Mouse (Mus musculus) T-helper 2 cell (primary cell): Measurements from ENCODE around the gene Lars2.

Experiments
- in situ Hi-C: fragments of 300-600 bp; cut with MboI, MseI; formaldehyde crosslinking; loops from one replicate; pipeline ENCODE4 v1.15.1; 2025; ENCODE audit warnings: high pct_unique_total_duplicates

Lars2 gene

DNA sequence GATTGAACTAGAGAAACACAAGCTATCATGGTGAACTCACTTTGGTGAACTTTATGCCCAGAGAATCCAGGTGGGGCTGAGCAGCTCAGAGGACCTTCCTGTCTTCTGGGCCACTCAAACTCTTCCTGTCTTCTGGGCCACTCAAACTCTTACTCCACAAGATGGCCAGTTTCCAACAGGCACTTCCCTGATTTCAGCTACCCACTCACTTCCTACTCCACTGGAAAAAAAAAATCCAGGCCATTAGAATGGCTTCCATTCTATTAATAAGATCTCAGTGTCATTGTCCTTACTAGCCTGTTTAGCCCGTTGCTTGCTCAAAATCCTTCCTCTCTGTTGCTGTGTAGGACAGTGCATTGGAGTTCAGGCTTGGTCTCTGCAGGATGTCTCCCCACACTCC is 108.8 kb downstream of the Lars2 start:
- in situ Hi-C loops, result no loop called here

- in situ Hi-C loops, result no loop called here
Measured at GRCm38 (mm10) chr9:123478031-123478585, 111.4 kb downstream of the Lars2 start.

- in situ Hi-C loops, result no loop called here
Measured at GRCm38 (mm10) chr9:123478586-123479195, 112.0 kb downstream of the Lars2 start, which contains the start of gene Limd1. Gene Limd1 (plus strand): TSS chr9:123478706.

DNA sequence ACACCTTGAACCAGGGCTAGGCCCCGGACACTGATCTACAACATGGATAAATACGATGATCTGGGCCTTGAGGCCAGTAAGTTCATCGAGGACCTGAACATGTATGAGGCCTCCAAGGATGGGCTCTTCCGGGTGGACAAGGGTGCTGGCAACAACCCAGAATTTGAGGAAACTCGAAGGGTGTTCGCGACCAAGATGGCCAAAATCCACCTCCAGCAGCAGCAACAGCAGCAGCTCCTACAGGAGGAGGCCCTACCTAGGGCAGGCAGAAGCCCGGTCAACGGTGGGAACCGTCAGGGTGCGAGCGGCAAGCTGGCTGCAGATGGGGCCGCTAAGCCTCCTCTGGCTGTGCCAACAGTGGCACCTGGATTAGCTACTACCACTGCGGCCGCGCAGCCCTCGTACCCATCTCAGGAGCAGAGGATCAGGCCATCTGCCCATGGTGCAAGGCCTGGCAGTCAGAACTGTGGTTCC is 112.5 kb downstream of the Lars2 start:
- in situ Hi-C loops, result no loop called here

GRCm38 (mm10) chr9:123479876-123480252 is 113.1 kb downstream of the Lars2 start:
- in situ Hi-C loops, result no loop called here

- in situ Hi-C loops, result no loop called here
Measured at GRCm38 (mm10) chr9:123480253-123480921, 113.7 kb downstream of the Lars2 start.

GRCm38 (mm10) chr9:123481136-123481535 is 114.4 kb downstream of the Lars2 start:
- in situ Hi-C loops, result no loop called here

DNA sequence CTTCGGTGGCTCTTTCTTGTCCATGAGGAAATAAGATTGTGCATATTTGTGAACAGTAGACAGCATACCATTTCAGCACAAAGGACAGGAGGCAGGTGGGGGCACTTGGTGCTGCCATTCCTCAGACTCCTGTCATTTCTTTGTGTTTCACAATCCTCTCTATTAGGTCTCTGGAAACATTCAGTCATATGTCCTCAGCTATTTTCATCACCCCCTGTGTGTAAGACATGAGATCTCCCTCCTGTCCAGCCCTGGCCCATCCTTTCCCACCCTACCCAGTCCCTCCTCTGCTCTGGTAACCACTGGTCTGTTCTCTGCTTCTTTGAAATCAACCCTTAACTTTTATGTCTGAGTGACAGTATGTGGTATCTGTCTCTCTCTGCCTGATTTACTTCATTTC is 116.9 kb downstream of the Lars2 start:
- in situ Hi-C loops, result no loop called here

DNA sequence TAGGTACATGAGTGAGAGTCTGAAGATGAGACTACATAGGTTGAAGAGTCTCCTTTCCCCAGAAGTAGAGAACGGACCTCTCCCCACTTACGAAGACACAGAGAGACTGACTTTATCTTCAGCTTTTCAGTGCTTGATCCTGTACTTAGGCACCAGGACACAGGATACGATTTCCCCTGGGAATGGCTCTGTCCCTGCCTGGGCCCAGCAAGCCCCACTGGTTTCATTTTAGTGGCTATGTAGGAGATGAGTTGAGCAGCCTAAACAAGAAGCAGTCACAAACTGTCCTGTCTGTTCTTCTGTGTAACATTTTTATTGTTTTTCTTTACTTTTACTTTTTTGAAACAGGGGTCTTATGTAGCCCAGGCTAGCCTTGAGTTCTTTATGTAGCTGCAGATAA is 118.1 kb downstream of the Lars2 start:
- in situ Hi-C loops, result loop anchor here (5.0 kb wide), 1 partner anchor 42 kb away; the partner anchor contains the start of gene Sacm1l

DNA sequence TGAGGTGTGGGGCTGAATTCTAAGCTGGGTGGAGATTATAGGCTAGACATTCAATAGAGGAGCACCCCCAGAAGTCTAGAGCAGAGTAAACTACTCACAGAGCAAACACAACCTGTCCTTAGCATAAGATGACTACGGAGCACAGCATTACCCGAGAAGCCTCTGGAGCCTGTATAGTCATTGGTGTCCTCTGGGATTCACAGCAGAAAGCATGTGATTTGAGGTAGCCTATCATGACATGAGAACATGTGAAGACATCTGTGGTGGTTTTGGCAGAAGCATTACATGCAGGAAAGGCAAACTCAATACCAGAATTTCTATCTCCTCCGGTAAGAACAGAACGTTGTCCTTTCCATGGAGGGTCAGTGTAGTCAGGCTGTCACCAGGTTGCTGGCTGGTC is 118.8 kb downstream of the Lars2 start:
- in situ Hi-C loops, result loop anchor here (5.0 kb wide), 1 partner anchor 42 kb away; the partner anchor contains the start of gene Sacm1l

- in situ Hi-C loops, result loop anchor here (5.0 kb wide), 1 partner anchor 41 kb away; the partner anchor contains the start of gene Sacm1l
Measured at GRCm38 (mm10) chr9:123486635-123487034, 119.9 kb downstream of the Lars2 start.

GRCm38 (mm10) chr9:123489073-123489472 is 122.3 kb downstream of the Lars2 start:
- in situ Hi-C loops, result loop anchor here (5.0 kb wide), 1 partner anchor 38 kb away; the partner anchor contains the start of gene Sacm1l

DNA sequence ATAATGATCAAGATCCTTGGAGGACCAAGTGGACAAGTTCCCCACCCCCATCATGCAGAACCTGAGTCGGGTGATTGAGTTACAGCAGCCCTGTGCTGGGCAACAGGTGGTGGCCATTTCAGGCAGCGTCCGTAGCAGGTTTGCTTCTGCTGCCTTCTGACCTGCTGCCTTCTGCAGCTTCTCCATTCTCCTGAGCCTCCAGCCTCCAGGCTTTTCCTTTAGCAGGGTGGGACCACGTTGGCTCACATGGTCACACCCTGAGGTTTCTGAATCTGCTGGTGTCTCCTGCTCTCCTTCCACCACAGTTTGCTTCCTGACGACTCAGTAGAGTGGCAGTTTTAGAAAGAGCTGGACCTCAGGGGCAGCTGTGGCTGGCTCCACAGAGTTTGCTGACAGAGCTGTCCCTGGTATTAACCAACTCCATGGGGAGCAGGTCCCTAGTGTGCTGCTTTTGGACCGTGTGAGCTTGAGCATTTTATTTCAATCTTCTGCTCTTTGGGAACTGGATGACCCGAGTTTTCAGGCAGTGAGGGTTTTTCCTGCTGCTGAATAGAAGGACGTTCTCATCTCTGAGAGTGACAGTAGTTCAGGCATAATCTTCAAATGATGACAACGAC is 123.1 kb downstream of the Lars2 start:
- in situ Hi-C loops, result loop anchor here (5.0 kb wide), 1 partner anchor 37 kb away; the partner anchor contains the start of gene Sacm1l

- in situ Hi-C loops, result no loop called here
Measured at GRCm38 (mm10) chr9:123490930-123491329, 124.2 kb downstream of the Lars2 start.

GRCm38 (mm10) chr9:123491917-123492585 is 125.3 kb downstream of the Lars2 start:
- in situ Hi-C loops, result no loop called here

- in situ Hi-C loops, result no loop called here
Measured at GRCm38 (mm10) chr9:123496665-123497064, 129.9 kb downstream of the Lars2 start.

GRCm38 (mm10) chr9:123497906-123498305 is 131.2 kb downstream of the Lars2 start:
- in situ Hi-C loops, result no loop called here

- in situ Hi-C loops, result no loop called here
Measured at GRCm38 (mm10) chr9:123500480-123500879, 133.8 kb downstream of the Lars2 start.

DNA sequence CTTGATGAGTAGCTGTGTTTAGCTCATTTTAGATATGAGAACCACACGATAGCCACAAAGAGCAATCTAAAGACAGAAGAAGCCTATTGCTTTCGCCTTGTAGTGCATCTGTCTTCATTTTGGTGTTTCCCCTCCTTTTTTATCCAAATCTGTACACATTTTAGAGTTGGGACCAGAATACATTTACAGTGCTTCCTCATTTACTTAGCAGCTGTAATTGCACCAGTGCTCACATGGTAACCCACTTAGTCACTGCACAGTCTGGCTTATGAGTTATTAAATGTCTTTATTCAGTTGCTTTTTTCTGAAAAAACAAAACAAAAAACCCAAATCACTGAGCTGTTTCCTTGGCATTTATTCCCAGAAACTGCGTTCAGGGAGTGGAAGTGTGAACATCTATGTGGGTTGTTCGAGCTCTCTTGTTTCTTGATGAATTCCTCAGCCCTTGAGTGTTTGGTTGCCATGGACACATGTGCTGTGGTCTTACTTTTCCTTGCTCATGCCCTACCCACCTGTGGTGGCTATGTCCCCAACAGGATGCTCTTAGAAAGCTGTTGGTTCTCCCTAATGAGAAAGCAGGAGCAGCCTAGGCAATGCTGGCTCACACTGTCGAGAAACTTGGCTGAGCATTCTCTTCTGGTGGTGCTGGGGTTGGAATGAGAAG is 136.6 kb downstream of the Lars2 start:
- in situ Hi-C loops, result no loop called here

DNA sequence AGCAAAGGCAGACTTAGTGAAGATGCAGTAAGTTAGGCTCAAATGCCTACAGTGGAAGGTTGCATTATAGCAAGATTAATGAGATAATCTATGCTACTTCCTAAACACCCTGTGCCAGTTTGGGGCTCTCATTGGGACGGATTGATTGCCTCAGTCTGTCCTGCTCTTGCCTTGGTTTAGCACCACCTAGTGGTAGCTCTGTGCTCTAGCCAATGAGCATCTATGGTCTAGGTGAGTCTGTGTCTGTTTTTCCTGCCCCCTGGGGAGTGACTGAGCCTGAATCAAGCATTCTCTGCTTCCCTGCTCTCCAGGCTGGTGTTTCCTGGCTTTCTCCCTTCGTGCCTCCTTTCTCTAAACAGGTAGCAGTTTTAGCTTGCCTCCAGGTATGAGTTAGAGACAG is 137.6 kb downstream of the Lars2 start:
- in situ Hi-C loops, result no loop called here

- in situ Hi-C loops, result no loop called here
Measured at GRCm38 (mm10) chr9:123505598-123505997, 138.9 kb downstream of the Lars2 start.
